Mouse (Mus musculus) C2C12 (cell line): ENCODE results near the gene Hinfp.

Experiments
- CEBPB ChIP-seq: IDR thresholded peaks from one replicate; pipeline ENCODE4 v1.6.1; 2011; ENCODE audit warnings: low read depth, mild to moderate bottlenecking, control low read depth, moderate library complexity
- CTCF ChIP-seq: IDR thresholded peaks from one replicate; pipeline ENCODE4 v1.5.1; 2011; ENCODE audit not compliant: control insufficient read depth, insufficient read depth, insufficient read length
- FOSL1 ChIP-seq: IDR thresholded peaks from one replicate; pipeline ENCODE4 v1.8.0; 2011; ENCODE audit warnings: mild to moderate bottlenecking, low read length; ENCODE audit not compliant: poor library complexity, insufficient read depth, severe bottlenecking
- MAX ChIP-seq: IDR thresholded peaks from one replicate; pipeline ENCODE4 v1.6.1; 2011; ENCODE audit warnings: mild to moderate bottlenecking, control low read depth
- MYOD1 ChIP-seq: IDR thresholded peaks from one replicate; pipeline ENCODE4 v1.6.1; 2011; ENCODE audit warnings: low read depth; ENCODE audit not compliant: control insufficient read depth, insufficient read length
- MYOG ChIP-seq: IDR thresholded peaks from one replicate; pipeline ENCODE4 v1.6.1; 2011; ENCODE audit not compliant: control insufficient read depth, insufficient read length; ENCODE audit errors: extremely low read depth
- USF1 ChIP-seq: IDR thresholded peaks from one replicate; pipeline ENCODE4 v1.6.1; 2011; ENCODE audit warnings: low read depth, mild to moderate bottlenecking, control low read depth, moderate library complexity

GRCm38 (mm10) chr9:44342173-44342572, 36.7 kb upstream of the Hinfp start:
- TF ChIP-seq USF1: no peak
- TF ChIP-seq CTCF: no peak
- no peak for TF ChIP-seq MYOD1
- no peak for TF ChIP-seq MAX
- TF ChIP-seq FOSL1: no peak
- TF ChIP-seq CEBPB: no peak
- TF ChIP-seq MYOG: no peak
